In the genomic region with DNA sequence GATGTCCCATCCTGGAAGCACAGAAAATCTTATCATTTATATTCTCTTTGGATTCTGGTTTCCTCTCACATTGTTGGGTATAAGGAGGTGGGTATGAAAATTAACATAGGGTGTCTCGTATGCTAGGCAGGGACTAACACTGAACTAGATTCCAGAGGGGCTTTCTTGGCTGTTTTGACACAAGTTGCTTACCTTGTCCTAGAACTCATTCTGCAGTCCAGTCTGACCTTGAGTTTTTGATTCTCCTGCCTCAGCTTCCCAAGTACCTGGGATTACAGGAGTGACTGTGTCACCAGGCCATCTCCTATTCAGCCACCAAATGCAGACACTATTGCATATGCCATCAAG, we compare ENCODE assay signal across 1 mouse cellular context.
TF ChIP-seq lines count a peak whose summit lies in the region.

No protein-coding gene starts in this region.

TF ChIP-seq in C2C12, 6 proteins besides CTCF, POLR2A, EP300 and RAD21 (continued from another document):
- TF ChIP-seq CEBPB (IDR thresholded peaks at IDR 0.05; ENCODE audit: low read depth) = no peak
- TF ChIP-seq MAX (IDR thresholded peaks at IDR 0.05) = no peak
- TF ChIP-seq MYOD1 (IDR thresholded peaks at IDR 0.05; ENCODE audit: control insufficient read depth, insufficient read length, low read depth) = no peak
- no peak for TF ChIP-seq USF1 (IDR thresholded peaks at IDR 0.05; ENCODE audit: low read depth)
- no peak for TF ChIP-seq MYOG (IDR thresholded peaks at IDR 0.05; ENCODE audit: control insufficient read depth, extremely low read depth, insufficient read length)
